Mouse (Mus musculus): Measurements from ENCODE around the gene Ifit2. TPM values are rescaled to one million over a fixed set of nuclear protein-coding genes. Genes with fewer than 3 reads are reported as not detected.

Gene Ifit2
- total RNA-seq (2017): 13.1 to 32.7 TPM (median 16.9 TPM) in 3 replicates

GRCm38 (mm10) chr19:34550534-34551223, at the start of gene Ifit2:
TSS of gene Ifit2 (plus strand) at chr19:34550694.
- ATAC-seq (replicated peaks; ENCODE audit: insufficient number of reproducible peaks, low FRiP score, low TSS enrichment, poor library complexity, severe bottlenecking): peak; percentile 88

- ATAC-seq (replicated peaks; ENCODE audit: insufficient number of reproducible peaks, low FRiP score, low TSS enrichment, poor library complexity, severe bottlenecking): peak; percentile 95
Measured at GRCm38 (mm10) chr19:34500763-34501162, 49.7 kb upstream of the Ifit2 start.

GRCm38 (mm10) chr19:34505161-34505721, 45.3 kb upstream of the Ifit2 start:
- no peak for ATAC-seq (replicated peaks; ENCODE audit: insufficient number of reproducible peaks, low FRiP score, low TSS enrichment, poor library complexity, severe bottlenecking)

GRCm38 (mm10) chr19:34510717-34511116, 39.8 kb upstream of the Ifit2 start:
- ATAC-seq (replicated peaks; ENCODE audit: insufficient number of reproducible peaks, low FRiP score, low TSS enrichment, poor library complexity, severe bottlenecking): no peak

- no peak for ATAC-seq (replicated peaks; ENCODE audit: insufficient number of reproducible peaks, low FRiP score, low TSS enrichment, poor library complexity, severe bottlenecking)
Measured at GRCm38 (mm10) chr19:34511528-34511927, 39.0 kb upstream of the Ifit2 start.

- ATAC-seq (replicated peaks; ENCODE audit: insufficient number of reproducible peaks, low FRiP score, low TSS enrichment, poor library complexity, severe bottlenecking): peak; percentile 94
Measured at GRCm38 (mm10) chr19:34515681-34516080, 34.8 kb upstream of the Ifit2 start.

- ATAC-seq (replicated peaks; ENCODE audit: insufficient number of reproducible peaks, low FRiP score, low TSS enrichment, poor library complexity, severe bottlenecking): no peak
Measured at GRCm38 (mm10) chr19:34516346-34516745, 34.1 kb upstream of the Ifit2 start.

- 0 out of 2 replicates have a peak, but pooled peaks have one; percentile 22 for ATAC-seq (replicated peaks; ENCODE audit: insufficient number of reproducible peaks, low FRiP score, low TSS enrichment, poor library complexity, severe bottlenecking)
Measured at GRCm38 (mm10) chr19:34517197-34517596, 33.3 kb upstream of the Ifit2 start.

GRCm38 (mm10) chr19:34517812-34518594, 32.5 kb upstream of the Ifit2 start:
- ATAC-seq (replicated peaks; ENCODE audit: insufficient number of reproducible peaks, low FRiP score, low TSS enrichment, poor library complexity, severe bottlenecking): no peak

GRCm38 (mm10) chr19:34518786-34519185, 31.7 kb upstream of the Ifit2 start:
- ATAC-seq (replicated peaks; ENCODE audit: insufficient number of reproducible peaks, low FRiP score, low TSS enrichment, poor library complexity, severe bottlenecking): no peak

- ATAC-seq (replicated peaks; ENCODE audit: insufficient number of reproducible peaks, low FRiP score, low TSS enrichment, poor library complexity, severe bottlenecking): no peak
Measured at GRCm38 (mm10) chr19:34519646-34520045, 30.8 kb upstream of the Ifit2 start.

- no peak for ATAC-seq (replicated peaks; ENCODE audit: insufficient number of reproducible peaks, low FRiP score, low TSS enrichment, poor library complexity, severe bottlenecking)
Measured at GRCm38 (mm10) chr19:34520051-34520450, 30.4 kb upstream of the Ifit2 start.

- peak; percentile 71 for ATAC-seq (replicated peaks; ENCODE audit: insufficient number of reproducible peaks, low FRiP score, low TSS enrichment, poor library complexity, severe bottlenecking)
Measured at GRCm38 (mm10) chr19:34521361-34521760, 29.1 kb upstream of the Ifit2 start.

- no peak for ATAC-seq (replicated peaks; ENCODE audit: insufficient number of reproducible peaks, low FRiP score, low TSS enrichment, poor library complexity, severe bottlenecking)
Measured at GRCm38 (mm10) chr19:34521978-34522377, 28.5 kb upstream of the Ifit2 start.

GRCm38 (mm10) chr19:34523106-34523725, 27.3 kb upstream of the Ifit2 start:
- ATAC-seq (replicated peaks; ENCODE audit: insufficient number of reproducible peaks, low FRiP score, low TSS enrichment, poor library complexity, severe bottlenecking): no peak

GRCm38 (mm10) chr19:34524646-34525045, 25.8 kb upstream of the Ifit2 start:
- no peak for ATAC-seq (replicated peaks; ENCODE audit: insufficient number of reproducible peaks, low FRiP score, low TSS enrichment, poor library complexity, severe bottlenecking)

GRCm38 (mm10) chr19:34526321-34526923, 24.1 kb upstream of the Ifit2 start:
- ATAC-seq (replicated peaks; ENCODE audit: insufficient number of reproducible peaks, low FRiP score, low TSS enrichment, poor library complexity, severe bottlenecking): no peak; the same call in 1 of the 2 replicates

- peak; percentile 99 for ATAC-seq (replicated peaks; ENCODE audit: insufficient number of reproducible peaks, low FRiP score, low TSS enrichment, poor library complexity, severe bottlenecking)
Measured at GRCm38 (mm10) chr19:34526941-34527682, 23.4 kb upstream of the Ifit2 start, which contains the start of gene Lipa. TSS of gene Lipa (minus strand) at chr19:34527474.
